Mouse (Mus musculus) mammary gland, adult 2 months (tissue): ENCODE measurements around the gene Xcr1. TPM values are rescaled to one million over a fixed set of nuclear protein-coding genes. Genes with fewer than 3 reads are reported as not detected.

Experiments used
- polyA plus RNA-seq: library from polyadenylated mRNA; depleted of rRNA; stranded (reverse); fragments of >200 nt; gene quantifications from 2 replicates; pipeline ENCODE4 v1.2.3, GENCODE M21; 2012; ENCODE audit warnings: low replicate concordance; rRNA removed

Xcr1 gene
- polyA plus RNA-seq: 2.5 and 4.7 TPM in 2 replicates

DNA sequence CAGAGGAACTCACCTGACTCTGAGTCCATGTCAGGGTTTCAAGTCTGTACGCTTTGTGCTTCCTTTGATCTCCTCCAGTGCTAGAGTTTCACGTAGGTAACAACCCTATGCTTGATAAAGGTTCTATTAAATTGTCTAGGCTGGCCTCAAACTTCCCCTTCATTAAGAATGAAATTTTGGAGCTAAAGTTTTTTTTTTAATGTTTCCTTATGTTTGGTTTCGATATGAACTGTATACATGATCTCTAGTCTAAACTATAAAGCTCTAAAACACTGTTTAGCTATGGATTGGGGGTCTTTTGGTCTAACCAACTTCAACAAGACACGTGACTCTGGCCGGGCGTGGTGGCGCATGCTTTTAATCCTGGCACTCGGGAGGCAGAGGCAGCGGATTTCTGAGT is at the start of gene Xcr1:
Gene Xcr1 (minus strand): TSS at position 101 of the 400 bp plus-strand sequence.

DNA sequence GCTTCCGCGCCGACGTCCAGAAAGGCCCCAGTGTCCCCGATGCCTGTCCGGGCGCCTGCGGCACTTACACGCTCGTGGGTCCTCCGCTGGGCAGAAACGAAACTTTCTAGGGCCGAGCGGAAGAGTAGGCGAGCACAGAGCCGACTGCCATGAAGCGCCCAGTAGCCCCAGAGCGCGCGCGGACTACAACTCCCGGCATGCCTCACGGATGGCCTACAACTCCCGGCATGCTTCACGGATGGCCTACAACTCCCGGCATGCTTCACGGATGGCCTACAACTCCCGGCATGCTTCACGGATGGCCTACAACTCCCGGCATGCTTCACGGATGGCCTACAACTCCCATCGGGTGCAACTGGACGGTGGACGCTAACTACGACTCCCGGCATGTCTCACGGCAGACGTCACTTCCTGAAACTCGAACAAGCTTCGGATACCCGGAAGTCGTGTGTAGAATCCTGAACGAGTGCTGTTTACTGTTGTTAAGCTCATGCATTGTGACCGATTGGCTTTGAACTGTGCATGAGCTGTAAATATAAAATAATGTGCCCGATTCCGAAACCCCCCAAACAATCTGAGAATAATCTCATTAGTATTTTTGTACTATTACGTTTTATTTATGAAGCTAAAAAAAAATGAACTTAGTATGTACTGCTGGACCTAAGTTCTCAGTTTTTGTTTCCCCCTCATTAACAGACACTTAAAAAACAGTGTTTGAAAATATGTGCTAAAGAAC is 9.9 kb downstream of the Xcr1 start, which contains the start of gene Fyco1:
Gene Fyco1 (minus strand): TSS at position 187 of the 736 bp plus-strand sequence.

DNA sequence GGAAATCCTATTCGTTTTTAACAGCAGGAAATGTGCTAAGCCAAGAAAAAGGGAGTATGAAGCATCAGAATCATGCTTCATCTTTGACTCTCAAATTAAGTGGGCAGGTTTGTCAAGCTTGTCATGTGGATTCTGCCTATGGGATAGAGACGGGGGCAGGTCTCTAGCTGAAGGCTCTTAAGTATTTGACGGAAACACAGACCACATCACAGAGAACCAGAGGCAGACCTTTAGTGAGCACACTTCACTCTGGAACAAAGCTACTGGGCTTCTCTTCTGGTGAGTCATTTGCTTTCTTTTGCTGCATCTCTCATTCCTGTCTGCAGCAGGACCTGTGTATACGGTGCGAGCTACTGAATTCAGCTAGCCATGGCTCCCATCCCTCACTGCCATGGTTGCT is 55.6 kb downstream of the Xcr1 start, which contains the start of gene Cxcr6:
Gene Cxcr6 (plus strand): TSS at position 209 of the 400 bp plus-strand sequence.

Other genes with a start within 250 kb of the Xcr1 start
- gene Slc6a20b, start 229.5 kb downstream of the Xcr1 start, polyA plus RNA-seq: not detected in 2 replicates
- 6.3 and 10.1 TPM in 2 replicates for gene Ccr9, start 183.6 kb downstream of the Xcr1 start, polyA plus RNA-seq
- gene Slc6a20a, start 183.1 kb downstream of the Xcr1 start, polyA plus RNA-seq: 1.0 and 1.6 TPM in 2 replicates
- gene Lztfl1, start 144.3 kb downstream of the Xcr1 start, polyA plus RNA-seq: 1.2 and 6.3 TPM in 2 replicates
- gene Cxcr6, start 55.6 kb downstream of the Xcr1 start, polyA plus RNA-seq: 4.5 and 7.4 TPM in 2 replicates
- gene Fyco1, start 10.1 kb downstream of the Xcr1 start, polyA plus RNA-seq: 6.3 and 12.3 TPM in 2 replicates
- 2.1 and 5.2 TPM in 2 replicates for gene Ccr1, start 106.7 kb upstream of the Xcr1 start, polyA plus RNA-seq
- gene Ccr1l1, start 116.4 kb upstream of the Xcr1 start, polyA plus RNA-seq: 0.26 and 0.33 TPM in 2 replicates
- gene Ccr3, start 159.9 kb upstream of the Xcr1 start, polyA plus RNA-seq: 0.38 and 1.6 TPM in 2 replicates
- 5.3 and 16.4 TPM in 2 replicates for gene Ccr2, start 239.9 kb upstream of the Xcr1 start, polyA plus RNA-seq